Mouse (Mus musculus): ENCODE measurements around the gene Agpat2.

DNA sequence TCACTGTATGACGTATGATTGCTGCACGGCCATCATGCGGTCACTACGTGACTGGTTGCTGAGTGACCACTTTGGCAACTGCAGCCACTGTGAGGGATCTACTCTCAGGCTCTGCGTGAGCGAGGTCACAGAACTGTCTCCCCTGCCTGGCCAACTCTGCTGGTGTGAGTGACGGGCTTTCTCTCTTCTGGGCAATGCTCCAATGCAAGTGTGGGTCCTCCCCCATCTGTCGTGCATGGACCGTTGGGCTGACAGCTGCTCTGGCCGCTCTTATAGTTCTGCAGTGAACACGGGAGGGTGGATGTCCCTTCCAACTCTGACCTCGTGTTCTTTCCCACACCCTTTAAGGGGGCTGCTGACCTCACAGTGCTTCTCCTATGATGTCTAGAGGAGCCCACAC lies 30.8 kb downstream of the Agpat2 start:
- no peak for TF ChIP-seq CTCF (IDR thresholded peaks at IDR 0.05; ENCODE audit: low read depth, low read length)
- no peak for TF ChIP-seq TAL1 (conservative IDR thresholded peaks at IDR 0.05; ENCODE audit: low read depth, low read length)
- no peak for TF ChIP-seq GATA1 (IDR thresholded peaks at IDR 0.05; ENCODE audit: borderline replicate concordance, low read length)
